Mouse (Mus musculus) myocyte (in vitro differentiated cells): ENCODE data around the gene Ube2t. TPM values are rescaled to one million over a fixed set of nuclear protein-coding genes. Genes with fewer than 3 reads are reported as not detected.

Experiments
- H3K27me3 ChIP-seq: one replicate; pipeline ENCODE4 v1.6.1; 2011; ENCODE audit not compliant: control insufficient read depth, insufficient read depth, insufficient read length
- H3K36me3 ChIP-seq: one replicate; pipeline ENCODE4 v1.6.1; 2011; ENCODE audit not compliant: control insufficient read depth, insufficient read depth
- H3K4me2 ChIP-seq: one replicate; pipeline ENCODE4 v1.6.1; 2011; ENCODE audit warnings: low read depth, control low read depth
- H3K4me3 ChIP-seq: one replicate; pipeline ENCODE4 v1.5.1; 2011; ENCODE audit warnings: mild to moderate bottlenecking, control low read depth, moderate library complexity
- H3K79me2 ChIP-seq: one replicate; pipeline ENCODE4 v1.6.1; 2011; ENCODE audit not compliant: control insufficient read depth, insufficient read depth
- H3ac ChIP-seq: one replicate; pipeline ENCODE4 v1.6.1; 2011; ENCODE audit not compliant: control insufficient read depth, insufficient read length
- CEBPB ChIP-seq: IDR thresholded peaks from 2 replicates; pipeline ENCODE4 v1.6.1; 2011; ENCODE audit warnings: mild to moderate bottlenecking, moderate library complexity; ENCODE audit not compliant: poor library complexity, insufficient read depth, severe bottlenecking
- E2F4 ChIP-seq: IDR thresholded peaks from one replicate; pipeline ENCODE4 v1.6.1; 2011; ENCODE audit warnings: mild to moderate bottlenecking, control low read depth, moderate library complexity; ENCODE audit not compliant: insufficient read depth
- MAX ChIP-seq: IDR thresholded peaks from one replicate; pipeline ENCODE4 v1.6.1; 2011; ENCODE audit warnings: low read depth, mild to moderate bottlenecking, control low read depth
- MYOD1 ChIP-seq, 3 experiments: IDR thresholded peaks; one replicate each; pipeline ENCODE4 v1.6.1; 2011; ENCODE audit warnings: control low read depth in 2 of 3, low read depth in 2 of 3, mild to moderate bottlenecking in 2 of 3, moderate library complexity in 1 of 3; ENCODE audit not compliant: insufficient read length in 2 of 3, control insufficient read depth in 1 of 3
- MYOG ChIP-seq, 3 experiments: IDR thresholded peaks; one replicate each; pipeline ENCODE4 v1.6.1; 2011; ENCODE audit warnings: control low read depth in 2 of 3, low read depth in 2 of 3, mild to moderate bottlenecking in 2 of 3; ENCODE audit not compliant: insufficient read length in 2 of 3, control insufficient read depth in 1 of 3, insufficient read depth in 1 of 3
- POLR2A ChIP-seq: IDR thresholded peaks from one replicate; pipeline ENCODE4 v1.6.1; 2011; ENCODE audit warnings: low read depth, mild to moderate bottlenecking, control low read depth, moderate library complexity; ENCODE audit not compliant: insufficient read length
- POLR2AphosphoS2 ChIP-seq: IDR thresholded peaks from one replicate; pipeline ENCODE4 v1.6.1; 2011; ENCODE audit warnings: low read depth, control low read depth; ENCODE audit not compliant: insufficient read length
- REST ChIP-seq: IDR thresholded peaks from one replicate; pipeline ENCODE4 v1.6.1; 2011; ENCODE audit warnings: mild to moderate bottlenecking, control low read depth, moderate library complexity; ENCODE audit not compliant: insufficient read depth, insufficient read length
- SRF ChIP-seq: IDR thresholded peaks from one replicate; pipeline ENCODE4 v1.6.1; 2011; ENCODE audit warnings: low read depth; ENCODE audit not compliant: control insufficient read depth, insufficient read length
- TCF12 ChIP-seq: IDR thresholded peaks from one replicate; pipeline ENCODE4 v1.6.1; 2011; ENCODE audit warnings: mild to moderate bottlenecking, control low read depth; ENCODE audit not compliant: poor library complexity, insufficient read depth, severe bottlenecking
- TCF3 ChIP-seq: IDR thresholded peaks from one replicate; pipeline ENCODE4 v1.6.1; 2011; ENCODE audit warnings: low read depth, control low read depth; ENCODE audit not compliant: insufficient read length
- USF1 ChIP-seq: IDR thresholded peaks from one replicate; pipeline ENCODE4 v1.6.1; 2011; ENCODE audit warnings: low read depth, mild to moderate bottlenecking, control low read depth, moderate library complexity
- polyA plus RNA-seq: library from polyadenylated mRNA; unstranded; fragments of >200 nt; fragmentation: generic; extraction: Trizol; gene quantifications from one replicate; pipeline ENCODE4 v1.2.1, GENCODE M21; 2012; ENCODE audit warnings: missing spikeins

Ube2t gene
- polyA plus RNA-seq, 1 experiment = 4.0 TPM

DNA sequence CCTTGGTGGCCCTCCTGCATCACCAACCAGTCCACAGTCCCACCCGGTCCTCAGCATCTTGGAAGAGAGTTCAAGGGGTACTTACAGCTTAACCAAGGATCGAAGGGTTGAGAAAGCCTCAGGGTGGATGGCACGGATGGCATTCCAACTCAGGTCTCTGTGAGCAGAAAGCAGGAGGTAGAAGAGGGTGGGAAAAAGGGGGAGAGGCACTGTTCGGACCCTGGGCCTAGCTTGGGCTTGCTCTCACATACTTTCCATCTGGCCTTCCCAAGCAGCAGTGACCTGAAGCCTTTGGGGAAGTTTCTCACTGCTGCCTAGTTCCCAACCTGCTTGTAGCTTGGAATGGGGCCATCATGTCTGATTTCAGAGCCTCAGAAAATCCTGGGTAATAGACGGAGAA is 35.2 kb downstream of the Ube2t start:
- Histone ChIP-seq H3K4me3 (no peak overlapping the region), H3K4me2 (no peak overlapping the region), H3K36me3 (no peaks in the 10 kb centered on the region), H3K27me3 (no peaks in the 10 kb centered on the region), H3ac (no peak overlapping the region), H3K79me2 (no peaks in the 10 kb centered on the region)
- TF ChIP-seq SRF (no peak), TCF3 (no peak), USF1 (no peak), MAX (no peak), POLR2A (no peak), TCF12 (no peak), E2F4 (no peak), CEBPB (no peak), REST (no peak), MYOD1 (IDR thresholded peaks at IDR 0.05; ENCODE audit: control insufficient read depth in 1 of 3, insufficient read length in 2 of 3, low read depth in 2 of 3) (no peak), MYOG (IDR thresholded peaks at IDR 0.05; ENCODE audit: control insufficient read depth in 1 of 3, insufficient read depth in 1 of 3, insufficient read length in 2 of 3, low read depth in 2 of 3) (no peak), POLR2AphosphoS2 (no peak)

GRCm38 (mm10) chr1:134998231-134998630 is 35.9 kb downstream of the Ube2t start:
- Histone ChIP-seq H3ac (no peak overlapping the region), H3K79me2 (no peaks in the 10 kb centered on the region), H3K27me3 (no peaks in the 10 kb centered on the region), H3K36me3 (no peaks in the 10 kb centered on the region), H3K4me2 (no peak overlapping the region), H3K4me3 (no peak overlapping the region)
- TF ChIP-seq MAX (no peak), TCF12 (no peak), POLR2AphosphoS2 (no peak), SRF (no peak), USF1 (no peak), MYOG (IDR thresholded peaks at IDR 0.05; ENCODE audit: control insufficient read depth in 1 of 3, insufficient read depth in 1 of 3, insufficient read length in 2 of 3, low read depth in 2 of 3) (no peak), CEBPB (no peak)

GRCm38 (mm10) chr1:135000527-135000926 is 38.2 kb downstream of the Ube2t start:
- no peaks in the 10 kb centered on the region for H3K79me2 ChIP-seq
- no peak overlapping the region for H3K4me3 ChIP-seq
- no peak overlapping the region for H3ac ChIP-seq
- TF ChIP-seq POLR2A (no peak), TCF3 (no peak), MYOG (IDR thresholded peaks at IDR 0.05; ENCODE audit: control insufficient read depth in 1 of 3, insufficient read depth in 1 of 3, insufficient read length in 2 of 3, low read depth in 2 of 3) (no peak), REST (no peak)
- no peak overlapping the region for H3K4me2 ChIP-seq
- no peaks in the 10 kb centered on the region for H3K27me3 ChIP-seq
- no peaks in the 10 kb centered on the region for H3K36me3 ChIP-seq

GRCm38 (mm10) chr1:135003346-135003745 is 41.0 kb downstream of the Ube2t start:
- Histone ChIP-seq H3ac (no peak overlapping the region), H3K4me3 (no peak overlapping the region), H3K4me2 (no peak overlapping the region), H3K79me2 (no peaks in the 10 kb centered on the region), H3K36me3 (no peaks in the 10 kb centered on the region), H3K27me3 (no peaks in the 10 kb centered on the region)
- TF ChIP-seq POLR2A (no peak), TCF3 (no peak), CEBPB (no peak), SRF (no peak), REST (no peak), MYOD1 (IDR thresholded peaks at IDR 0.05; ENCODE audit: control insufficient read depth in 1 of 3, insufficient read length in 2 of 3, low read depth in 2 of 3) (no peak), MAX (no peak), E2F4 (no peak)

GRCm38 (mm10) chr1:135005696-135006095 is 43.3 kb downstream of the Ube2t start:
- H3K36me3 ChIP-seq = no peaks in the 10 kb centered on the region
- no peak for TF ChIP-seq TCF3
- no peak for TF ChIP-seq REST
- no peak for TF ChIP-seq MAX
- no peak for TF ChIP-seq MYOD1 (IDR thresholded peaks at IDR 0.05; ENCODE audit: control insufficient read depth in 1 of 3, insufficient read length in 2 of 3, low read depth in 2 of 3)
- TF ChIP-seq CEBPB = no peak
- TF ChIP-seq TCF12 = no peak
- no peak for TF ChIP-seq POLR2AphosphoS2
- no peak overlapping the region for H3K4me3 ChIP-seq
- no peak overlapping the region for H3ac ChIP-seq
- H3K27me3 ChIP-seq = peaks cover 7% of the 10 kb centered on the region
- no peaks in the 10 kb centered on the region for H3K79me2 ChIP-seq
- no peak overlapping the region for H3K4me2 ChIP-seq

- no peaks in the 10 kb centered on the region for H3K79me2 ChIP-seq
- no peak overlapping the region for H3ac ChIP-seq
- peaks cover 8% of the 10 kb centered on the region for H3K27me3 ChIP-seq
- H3K4me3 ChIP-seq = no peak overlapping the region
- H3K4me2 ChIP-seq = no peak overlapping the region
- TF ChIP-seq TCF12 = no peak
- no peak for TF ChIP-seq POLR2A
- TF ChIP-seq USF1 = no peak
- no peak for TF ChIP-seq REST
- TF ChIP-seq MYOG (IDR thresholded peaks at IDR 0.05; ENCODE audit: control insufficient read depth in 1 of 3, insufficient read depth in 1 of 3, insufficient read length in 2 of 3, low read depth in 2 of 3) = no peak
- TF ChIP-seq CEBPB = no peak
- no peak for TF ChIP-seq TCF3
- TF ChIP-seq SRF = no peak
- no peak for TF ChIP-seq E2F4
- TF ChIP-seq POLR2AphosphoS2 = no peak
- no peak for TF ChIP-seq MAX
- no peak for TF ChIP-seq MYOD1 (IDR thresholded peaks at IDR 0.05; ENCODE audit: control insufficient read depth in 1 of 3, insufficient read length in 2 of 3, low read depth in 2 of 3)
- no peaks in the 10 kb centered on the region for H3K36me3 ChIP-seq
Measured at GRCm38 (mm10) chr1:135009833-135010232, 47.5 kb downstream of the Ube2t start.
